ENCODE assay signal across 9 mouse cellular contexts in the genomic region with DNA sequence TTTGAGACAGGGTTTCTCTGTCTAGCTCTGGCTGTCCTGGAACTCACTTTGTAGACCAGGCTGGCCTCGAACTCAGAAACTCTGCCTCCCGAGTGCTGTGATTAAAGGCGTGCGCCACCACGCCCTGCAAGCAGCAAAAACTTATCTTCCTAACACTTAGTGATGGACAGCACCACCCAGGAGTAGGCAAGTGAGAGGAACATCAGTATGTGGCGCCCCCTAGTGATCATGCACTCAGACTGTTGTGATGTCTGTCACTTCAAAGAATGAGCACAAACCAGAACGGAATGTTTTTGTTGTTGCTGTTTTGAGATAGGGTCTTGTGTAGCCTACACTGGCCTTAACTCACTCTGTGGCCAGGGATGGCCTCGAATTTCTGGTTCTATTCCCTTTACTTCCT. TPM values are rescaled to one million over a fixed set of nuclear protein-coding genes. Genes with fewer than 3 reads are reported as not detected.
A peak's percentile ranks its signal among the peaks of the same experiment; 100 is the strongest.
DNase-seq lines count a peak whose midpoint lies in the region; ATAC-seq and TF ChIP-seq lines count a peak whose summit lies in the region.
"Had no signal": no experiment of that assay in that cellular context is flagged by ENCODE, and none has a peak within 500 bp of the region (broad histone marks: within the 10 kb centered on the region; RNA-seq: fewer than 3 reads in every experiment).

No protein-coding gene starts in this region.

- H3K79me2 ChIP-seq in CH12.LX (replicated peaks; ENCODE audit: control insufficient read depth, extremely low read depth, insufficient read depth, poor library complexity, severe bottlenecking), result no peaks in the 10 kb centered on the region

- in situ Hi-C loops in CH12.LX (cut with MboI; ENCODE audit: low pct_ligation_motif_present, low pct_unique_long_range_greater_than_20kb, low sequenced_read_pairs), result loop anchor here (10.0 to 25.0 kb wide), 2 partner anchors 224 to 577 kb away; no protein-coding TSS in a partner anchor

- no peak for TF ChIP-seq EP300 in CH12.LX (IDR thresholded peaks at IDR 0.05; ENCODE audit: low read length)

- dilution Hi-C loops in CH12.LX (cut with MboI; ENCODE audit: extremely low pct_ligation_motif_present, extremely low pct_unique_long_range_greater_than_20kb, low sequenced_read_pairs), result no loop called here

- WGBS in forebrain, postnatal 0 days, result 44% methylated on average over 8 of the region's 8 CpGs
- 43% methylated on average over 8 of the region's 8 CpGs for WGBS in forebrain, embryonic 16.5 days

- no peaks in the 10 kb centered on the region for H3K4me1 ChIP-seq in forebrain, postnatal 0 days (ENCODE audit: insufficient read depth)
- no peaks in the 10 kb centered on the region for H3K4me1 ChIP-seq in forebrain, embryonic 16.5 days (replicated peaks; ENCODE audit: control insufficient read depth, insufficient read depth, low read length)
- H3K4me1 ChIP-seq in CH12.LX (ENCODE audit: control insufficient read depth in 1 of 2, insufficient read depth in 2 of 2), result peaks cover 5 to 28% of the 10 kb centered on the region in 2 experiments; a peak in 3 of 4 replicates
- no peaks in the 10 kb centered on the region for H3K4me1 ChIP-seq in testis, adult 2 months (ENCODE audit: control insufficient read depth, insufficient read depth, low read length)
- H3K4me1 ChIP-seq: embryonic facial prominence, embryonic 15.5 days had no signal

- no peak overlapping the region for H3K4me2 ChIP-seq in forebrain, postnatal 0 days (ENCODE audit: low read depth)
- H3K4me2 ChIP-seq in forebrain, embryonic 16.5 days (ENCODE audit: low read length), result no peak overlapping the region
- H3K4me2 ChIP-seq in CH12.LX (ENCODE audit: insufficient read depth, low read depth, poor library complexity, severe bottlenecking), result no peak overlapping the region
- H3K4me2 ChIP-seq: embryonic facial prominence, embryonic 15.5 days had no signal

- no peak for ATAC-seq in forebrain, postnatal 0 days
- no peak for ATAC-seq in forebrain, embryonic 16.5 days

- peak; percentile 18 for DNase-seq in forebrain, postnatal 0 days
- peak; percentile 81 for DNase-seq in CH12.LX (ENCODE audit: extremely low read depth)
- DNase-seq in brain, embryonic 14.5 days (ENCODE audit: low read depth), result peak; percentile 45
- peak; percentile 59 for DNase-seq in gastrocnemius, postnatal 14 days
- peak; percentile 37 to 64 for DNase-seq in layer of hippocampus, adult 2 months (ENCODE audit: low spot score in 2 of 2)
- peak; percentile 69 for DNase-seq in lung, postnatal 25 days (ENCODE audit: low spot score)

- no peak overlapping the region for H3K27ac ChIP-seq in forebrain, postnatal 0 days (ENCODE audit: low read depth, low read length)
- no peak overlapping the region for H3K27ac ChIP-seq in forebrain, embryonic 16.5 days (ENCODE audit: low read length)
- no peak overlapping the region for H3K27ac ChIP-seq in CH12.LX (ENCODE audit: insufficient read depth, low read depth)
- H3K27ac ChIP-seq in layer of hippocampus, adult 2 months, result no peak overlapping the region
- H3K27ac ChIP-seq in testis, adult 2 months (ENCODE audit: control insufficient read depth, insufficient read depth, low read depth, low read length), result no peak overlapping the region
- H3K27ac ChIP-seq: embryonic facial prominence, embryonic 15.5 days had no signal

- H3K36me3 ChIP-seq in forebrain, postnatal 0 days (ENCODE audit: insufficient read depth), result no peaks in the 10 kb centered on the region
- H3K36me3 ChIP-seq in forebrain, embryonic 16.5 days (ENCODE audit: control insufficient read depth, insufficient read depth), result no peaks in the 10 kb centered on the region
- H3K36me3 ChIP-seq in CH12.LX (replicated peaks in 1 of 2; ENCODE audit: control insufficient read depth in 1 of 2, insufficient read depth in 1 of 2, low read length in 1 of 2), result no peaks in the 10 kb centered on the region
- H3K36me3 ChIP-seq in testis, adult 2 months (ENCODE audit: control insufficient read depth, insufficient read depth, low read length), result no peaks in the 10 kb centered on the region
- H3K36me3 ChIP-seq: embryonic facial prominence, embryonic 15.5 days had no signal

- H3K9ac ChIP-seq in forebrain, postnatal 0 days, result no peak overlapping the region
- H3K9ac ChIP-seq in forebrain, embryonic 16.5 days (replicated peaks; ENCODE audit: low read depth, low read length), result no peak overlapping the region
- no peak overlapping the region for H3K9ac ChIP-seq in CH12.LX (ENCODE audit: insufficient read depth, low read depth)
- H3K9ac ChIP-seq: embryonic facial prominence, embryonic 15.5 days had no signal

- no peaks in the 10 kb centered on the region for H3K9me3 ChIP-seq in forebrain, postnatal 0 days (ENCODE audit: low read length)
- H3K9me3 ChIP-seq in forebrain, embryonic 16.5 days (ENCODE audit: control insufficient read depth, low read length), result 0 out of 2 replicates have a peak, but pooled peaks cover 2% of the 10 kb centered on the region
- peaks cover 6% of the 10 kb centered on the region for H3K9me3 ChIP-seq in CH12.LX (replicated peaks; ENCODE audit: low read length)
- H3K9me3 ChIP-seq: embryonic facial prominence, embryonic 15.5 days had no signal

- intact Hi-C loops in gastrocnemius, postnatal 14 days (cut with DNase I; ENCODE audit: low total_unique reads), result loop anchor here (10.0 kb wide), 1 partner anchor 577 kb away; no protein-coding TSS in a partner anchor

- H3K27me3 ChIP-seq in forebrain, postnatal 0 days (ENCODE audit: insufficient read depth, low read length), result no peaks in the 10 kb centered on the region
- H3K27me3 ChIP-seq in forebrain, embryonic 16.5 days (replicated peaks; ENCODE audit: control insufficient read depth, insufficient read depth, low read length), result no peaks in the 10 kb centered on the region
- no peaks in the 10 kb centered on the region for H3K27me3 ChIP-seq in CH12.LX (replicated peaks)
- no peaks in the 10 kb centered on the region for H3K27me3 ChIP-seq in testis, adult 2 months (ENCODE audit: control insufficient read depth, insufficient read depth, low read length)
- H3K27me3 ChIP-seq: embryonic facial prominence, embryonic 15.5 days had no signal

- no peak overlapping the region for H3K4me3 ChIP-seq in forebrain, postnatal 0 days (ENCODE audit: low read depth, low read length)
- H3K4me3 ChIP-seq in forebrain, embryonic 16.5 days (replicated peaks; ENCODE audit: low read length), result no peak overlapping the region
- H3K4me3 ChIP-seq in CH12.LX (replicated peaks in 1 of 3; ENCODE audit: low read depth in 2 of 3, low read length in 2 of 3, poor library complexity in 1 of 3), result no peak overlapping the region
- H3K4me3 ChIP-seq in layer of hippocampus, adult 2 months, result no peak overlapping the region
- H3K4me3 ChIP-seq in testis, adult 2 months (ENCODE audit: control insufficient read depth, low read depth, low read length), result no peak overlapping the region
- H3K4me3 ChIP-seq: embryonic facial prominence, embryonic 15.5 days had no signal

- peak; percentile 66 for TF ChIP-seq CTCF in forebrain, postnatal 0 days (IDR thresholded peaks at IDR 0.05; ENCODE audit: low read depth)
- peak; percentile 75 to 88 for TF ChIP-seq CTCF in CH12.LX (conservative IDR thresholded peaks at IDR 0.05 in 1 of 2, IDR thresholded peaks at IDR 0.05 in 1 of 2; ENCODE audit: low read depth in 2 of 2, low read length in 2 of 2)
- TF ChIP-seq CTCF in brain, embryonic 14.5 days (IDR thresholded peaks at IDR 0.05; ENCODE audit: borderline replicate concordance, extremely low read depth, insufficient read depth, insufficient read length), result peak; percentile 55; the same call in 1 of the 2 replicates
- TF ChIP-seq CTCF in layer of hippocampus, adult 2 months (conservative IDR thresholded peaks at IDR 0.05), result peak; percentile 83
- peak; percentile 56; the same call in 1 of the 2 replicates for TF ChIP-seq CTCF in testis, adult 2 months (IDR thresholded peaks at IDR 0.05; ENCODE audit: control insufficient read depth, insufficient read depth, insufficient replicate concordance, low read depth, low read length)

- TF ChIP-seq POLR2A in CH12.LX (IDR thresholded peaks at IDR 0.05; ENCODE audit: low read depth, low read length), result no peak
- no peak for TF ChIP-seq POLR2A in brain, embryonic 14.5 days (IDR thresholded peaks at IDR 0.05; ENCODE audit: borderline replicate concordance, extremely low read depth, insufficient read depth, insufficient read length, poor library complexity, severe bottlenecking)
- TF ChIP-seq POLR2A in testis, adult 2 months (IDR thresholded peaks at IDR 0.05; ENCODE audit: control insufficient read depth, low read depth, low read length), result no peak

- TF ChIP-seq RAD21 in CH12.LX (IDR thresholded peaks at IDR 0.05; ENCODE audit: low read depth, low read length), result peak; percentile 76

RNA-seq across cellular contexts. Expression of a gene that starts 7.8 kb away (rescaled TPM):
- total RNA-seq in forebrain, postnatal 0 days (2014; rRNA removed), result 32.3 and 41.4 TPM in 2 replicates
- 64.0 and 73.0 TPM in 2 replicates for polyA plus RNA-seq in forebrain, postnatal 0 days (2015; fragmentation: Nextera tagmentation; extraction: Ambion mirVana)
- 75.4 and 86.4 TPM in 2 replicates for polyA plus RNA-seq in forebrain, embryonic 16.5 days (2015; fragmentation: Nextera tagmentation; extraction: Ambion mirVana)
- 218 and 260 TPM in 2 replicates for total RNA-seq in CH12.LX (2012; rRNA removed)
- total RNA-seq in CH12.LX (2014; rRNA removed), result 74.0 and 79.5 TPM in 2 replicates
- 521 and 579 TPM in 2 replicates for polyA plus RNA-seq in CH12.LX (2012; ENCODE audit: insufficient read length, low read depth)
- 92.5 and 112 TPM in 2 replicates for polyA plus RNA-seq in brain, embryonic 14.5 days (2012; rRNA removed)
- total RNA-seq in gastrocnemius, postnatal 14 days (2021), result 10 to 100 TPM; 81.7 to 88.9 TPM
- 10 to 100 TPM; 83.9 to 86.7 TPM for total RNA-seq in layer of hippocampus, adult 2 months (2021)
- polyA plus RNA-seq in testis, adult 2 months (2012; rRNA removed), result 249 and 275 TPM in 2 replicates

RNA-seq across cellular contexts. Expression of a gene that starts 22.3 kb away (rescaled TPM):
- 42.8 and 54.6 TPM in 2 replicates for total RNA-seq in forebrain, postnatal 0 days (2014; rRNA removed)
- polyA plus RNA-seq in forebrain, postnatal 0 days (2015; fragmentation: Nextera tagmentation; extraction: Ambion mirVana), result 21.1 and 31.1 TPM in 2 replicates
- 18.3 and 24.1 TPM in 2 replicates for polyA plus RNA-seq in forebrain, embryonic 16.5 days (2015; fragmentation: Nextera tagmentation; extraction: Ambion mirVana)
- total RNA-seq in CH12.LX (2012; rRNA removed) (20.8 and 26.0 TPM in 2 replicates), CH12.LX (2014; rRNA removed) (33.0 and 34.6 TPM in 2 replicates)
- 42.2 and 42.4 TPM in 2 replicates for polyA plus RNA-seq in CH12.LX (2012; ENCODE audit: insufficient read length, low read depth)
- 20.6 and 30.3 TPM in 2 replicates for polyA plus RNA-seq in brain, embryonic 14.5 days (2012; rRNA removed)
- 1 to 10 TPM; 9.0 to 9.8 TPM for total RNA-seq in gastrocnemius, postnatal 14 days (2021)
- 10 to 100 TPM in 1 of 2 experiments, 1 to 10 TPM in 1; 9.8 to 12.1 TPM for total RNA-seq in layer of hippocampus, adult 2 months (2021)
- polyA plus RNA-seq in testis, adult 2 months (2012; rRNA removed), result 3.8 and 4.3 TPM in 2 replicates

RNA-seq across cellular contexts. Expression of a gene that starts 34.1 kb away (rescaled TPM):
- total RNA-seq in forebrain, postnatal 0 days (2014; rRNA removed), result 0.10 TPM in 1 of 2 replicates, not detected in the other
- polyA plus RNA-seq in forebrain, postnatal 0 days (2015; fragmentation: Nextera tagmentation; extraction: Ambion mirVana), result not detected in 2 replicates
- not detected in 2 replicates for polyA plus RNA-seq in forebrain, embryonic 16.5 days (2015; fragmentation: Nextera tagmentation; extraction: Ambion mirVana)
- total RNA-seq in CH12.LX (2012; rRNA removed) (not detected in 2 replicates), CH12.LX (2014; rRNA removed) (0.09 TPM in 1 of 2 replicates, not detected in the other)
- polyA plus RNA-seq in CH12.LX (2012; ENCODE audit: insufficient read length, low read depth), result 0.11 TPM in 1 of 2 replicates, not detected in the other
- 0.10 and 0.12 TPM in 2 replicates for polyA plus RNA-seq in brain, embryonic 14.5 days (2012; rRNA removed)
- total RNA-seq in gastrocnemius, postnatal 14 days (2021), result not detected
- total RNA-seq in layer of hippocampus, adult 2 months (2021), result not detected
- polyA plus RNA-seq in testis, adult 2 months (2012; rRNA removed), result 0.14 and 0.16 TPM in 2 replicates

Comparison
In these comparisons a context has a peak if more than half of its experiments do, and no peak if none do; other contexts are left out.
1. DNase-seq: peak in every context shown above with its lines; median percentile 81 in CH12.LX; 69 in lung, postnatal 25 days; 59 in gastrocnemius, postnatal 14 days; 50 in layer of hippocampus, adult 2 months; 45 in brain, embryonic 14.5 days; 18 in forebrain, postnatal 0 days.